Mouse (Mus musculus): Measurements from ENCODE around the gene Srebf2.
A peak's percentile ranks its signal among the peaks of the same experiment; 100 is the strongest.
"Not testable (repeated sequence)": the region's sequence is repeated elsewhere in the genome, so short reads cannot be mapped to it uniquely, and the experiment has no call there.

Gene Srebf2

GRCm38 (mm10) chr15:82146770-82147610 is at the start of gene Srebf2:
Srebf2 (plus strand) TSS chr15:82147181.
- peak; percentile 100 for DNase-seq (ENCODE audit: low read depth)

GRCm38 (mm10) chr15:82106953-82107555 is 39.9 kb upstream of the Srebf2 start:
- DNase-seq (ENCODE audit: low read depth): peak; percentile 47

GRCm38 (mm10) chr15:82120544-82120943 is 26.4 kb upstream of the Srebf2 start:
- no peak for DNase-seq (ENCODE audit: low read depth)

GRCm38 (mm10) chr15:82126690-82127089 is 20.3 kb upstream of the Srebf2 start:
- not testable (repeated sequence) for DNase-seq (ENCODE audit: low read depth)

GRCm38 (mm10) chr15:82127426-82128374 is 19.3 kb upstream of the Srebf2 start, which contains the start of gene Ccdc134:
Ccdc134 (plus strand) TSS chr15:82127922.
- peak; percentile 95 for DNase-seq (ENCODE audit: low read depth)

- no peak for DNase-seq (ENCODE audit: low read depth)
These were observed 18.6 kb upstream of the Srebf2 start for GRCm38 (mm10) chr15:82128398-82128797.

- DNase-seq (ENCODE audit: low read depth): peak; percentile 84
These were observed 16.4 kb upstream of the Srebf2 start for GRCm38 (mm10) chr15:82130599-82130998.

- no peak for DNase-seq (ENCODE audit: low read depth)
These were observed 11.6 kb upstream of the Srebf2 start for GRCm38 (mm10) chr15:82135372-82135771.

- DNase-seq (ENCODE audit: low read depth): peak; percentile 79
These were observed 8.4 kb upstream of the Srebf2 start for GRCm38 (mm10) chr15:82138565-82138964.

GRCm38 (mm10) chr15:82139196-82139595 is 7.8 kb upstream of the Srebf2 start:
- DNase-seq (ENCODE audit: low read depth): peak; percentile 70

GRCm38 (mm10) chr15:82140355-82140754 is 6.6 kb upstream of the Srebf2 start:
- no peak for DNase-seq (ENCODE audit: low read depth)

GRCm38 (mm10) chr15:82144157-82144556 is 2.8 kb upstream of the Srebf2 start:
- no peak for DNase-seq (ENCODE audit: low read depth)

- no peak for DNase-seq (ENCODE audit: low read depth)
These were observed 1.6 kb upstream of the Srebf2 start for GRCm38 (mm10) chr15:82145408-82145807.

- peak; percentile 88 for DNase-seq (ENCODE audit: low read depth)
These were observed 871 bp upstream of the Srebf2 start for GRCm38 (mm10) chr15:82145851-82146769.

GRCm38 (mm10) chr15:82147611-82148111 is 680 bp downstream of the Srebf2 start:
- peak; percentile 32 for DNase-seq (ENCODE audit: low read depth)

GRCm38 (mm10) chr15:82148510-82148911 is 1.5 kb downstream of the Srebf2 start:
- DNase-seq (ENCODE audit: low read depth): peak; percentile 45

- no peak for DNase-seq (ENCODE audit: low read depth)
These were observed 3.1 kb downstream of the Srebf2 start for GRCm38 (mm10) chr15:82150042-82150441.

GRCm38 (mm10) chr15:82151176-82151575 is 4.2 kb downstream of the Srebf2 start:
- DNase-seq (ENCODE audit: low read depth): peak; percentile 56

- no peak for DNase-seq (ENCODE audit: low read depth)
These were observed 5.0 kb downstream of the Srebf2 start for GRCm38 (mm10) chr15:82152022-82152421.

GRCm38 (mm10) chr15:82152435-82152834 is 5.5 kb downstream of the Srebf2 start:
- DNase-seq (ENCODE audit: low read depth): no peak

- DNase-seq (ENCODE audit: low read depth): peak; percentile 88
These were observed 9.3 kb downstream of the Srebf2 start for GRCm38 (mm10) chr15:82156298-82156697.

Data from 416B (cell line).